Mouse (Mus musculus): ENCODE measurements at regions not wholly inside any gene's neighbourhood (a gene's known extent, or its start where the extent isn't known, plus 50 kb on each side); places are given as distances from the start of the nearest gene placed in this dataset.

- no peak for DNase-seq (ENCODE audit: low spot score in 2 of 2)
Observed at GRCm38 (mm10) chr4:31679007-31679590, 284.8 kb upstream of the Map3k7 start.

GRCm38 (mm10) chr4:31680958-31681357, 282.9 kb upstream of the Map3k7 start:
- DNase-seq (ENCODE audit: low spot score in 2 of 2), result no peak

- DNase-seq (ENCODE audit: low spot score in 2 of 2), result no peak
Observed at GRCm38 (mm10) chr4:31689083-31689482, 274.8 kb upstream of the Map3k7 start.

GRCm38 (mm10) chr4:31697769-31698505, 266.0 kb upstream of the Map3k7 start:
- DNase-seq (ENCODE audit: low spot score in 2 of 2), result no peak

GRCm38 (mm10) chr4:31698506-31698782, 265.5 kb upstream of the Map3k7 start:
- no peak for DNase-seq (ENCODE audit: low spot score in 2 of 2)

GRCm38 (mm10) chr4:31699296-31699695, 264.6 kb upstream of the Map3k7 start:
- DNase-seq (ENCODE audit: low spot score in 2 of 2), result no peak

- DNase-seq (ENCODE audit: low spot score in 2 of 2), result no peak
Observed at GRCm38 (mm10) chr4:31714054-31714651, 249.7 kb upstream of the Map3k7 start.

- DNase-seq (ENCODE audit: low spot score in 2 of 2), result no peak
Observed at GRCm38 (mm10) chr4:31723501-31723900, 240.4 kb upstream of the Map3k7 start.

GRCm38 (mm10) chr4:31724400-31724799, 239.5 kb upstream of the Map3k7 start:
- DNase-seq (ENCODE audit: low spot score in 2 of 2), result no peak

- no peak for DNase-seq (ENCODE audit: low spot score in 2 of 2)
Observed at GRCm38 (mm10) chr4:31727498-31728148, 236.3 kb upstream of the Map3k7 start.

GRCm38 (mm10) chr4:31728149-31728516, 235.8 kb upstream of the Map3k7 start:
- no peak for DNase-seq (ENCODE audit: low spot score in 2 of 2)

- no peak for DNase-seq (ENCODE audit: low spot score in 2 of 2)
Observed at GRCm38 (mm10) chr4:31743776-31744175, 220.1 kb upstream of the Map3k7 start.

GRCm38 (mm10) chr4:31744431-31744830, 219.5 kb upstream of the Map3k7 start:
- DNase-seq (ENCODE audit: low spot score in 2 of 2), result no peak

GRCm38 (mm10) chr4:31753677-31754312, 210.1 kb upstream of the Map3k7 start:
- no peak for DNase-seq (ENCODE audit: low spot score in 2 of 2)

- DNase-seq (ENCODE audit: low spot score in 2 of 2), result no peak
Observed at GRCm38 (mm10) chr4:31757126-31757525, 206.8 kb upstream of the Map3k7 start.

GRCm38 (mm10) chr4:31760116-31760515, 203.8 kb upstream of the Map3k7 start:
- DNase-seq (ENCODE audit: low spot score in 2 of 2), result no peak

- DNase-seq (ENCODE audit: low spot score in 2 of 2), result no peak
Observed at GRCm38 (mm10) chr4:31762199-31762598, 201.7 kb upstream of the Map3k7 start.

GRCm38 (mm10) chr4:31768026-31768626, 195.8 kb upstream of the Map3k7 start:
- DNase-seq (ENCODE audit: low spot score in 2 of 2), result no peak

- DNase-seq (ENCODE audit: low spot score in 2 of 2), result no peak
Observed at GRCm38 (mm10) chr4:31769325-31769724, 194.6 kb upstream of the Map3k7 start.

- DNase-seq (ENCODE audit: low spot score in 2 of 2), result no peak
Observed at GRCm38 (mm10) chr4:31786284-31786683, 177.6 kb upstream of the Map3k7 start.

GRCm38 (mm10) chr4:31817574-31818240, 146.2 kb upstream of the Map3k7 start:
- no peak for DNase-seq (ENCODE audit: low spot score in 2 of 2)
